18 mouse cellular contexts compared by ENCODE assay signal in the genomic region with DNA sequence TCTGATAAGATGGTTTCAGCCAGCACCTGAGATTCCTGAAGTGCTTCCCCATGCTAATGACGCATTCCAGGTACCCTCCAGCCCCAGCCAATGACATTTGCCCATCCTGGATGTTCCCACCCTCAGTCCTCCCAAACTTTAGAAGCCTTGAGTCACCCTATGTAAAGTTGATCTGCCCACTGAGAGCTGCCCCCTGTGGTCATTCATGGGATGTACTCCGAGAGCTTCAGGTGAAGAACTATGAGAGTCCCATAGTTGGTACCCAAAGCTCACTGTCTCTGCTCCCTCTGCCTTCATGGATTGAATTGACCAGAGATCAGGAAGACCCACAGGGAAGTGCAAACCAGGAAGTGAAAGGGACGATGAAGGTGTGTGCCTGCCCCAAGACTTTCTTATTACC.
DNase-seq lines count a peak whose midpoint lies in the region; ATAC-seq and TF ChIP-seq lines count a peak whose summit lies in the region.
"Had no signal": no experiment of that assay in that cellular context is flagged by ENCODE, and none has a peak within 500 bp of the region (broad histone marks: within the 10 kb centered on the region; RNA-seq: fewer than 3 reads in every experiment).

No protein-coding gene starts in this region.

- ATAC-seq in forebrain, postnatal 0 days, result no peak
- ATAC-seq in forebrain, embryonic 12.5 days (ENCODE audit: low FRiP score), result no peak
- peak; percentile 7; the same call in 1 of the 2 replicates for ATAC-seq in liver, embryonic 16.5 days (ENCODE audit: low read depth)
- no peak for ATAC-seq in liver, embryonic 12.5 days
- ATAC-seq: activated CD4-positive, CD25-positive, alpha-beta regulatory T cell, adult 4 months; forebrain, embryonic 14.5 days had no signal

- H3K4me1 ChIP-seq in forebrain, postnatal 0 days (ENCODE audit: insufficient read depth), result no peaks in the 10 kb centered on the region
- peaks cover 33% of the 10 kb centered on the region for H3K4me1 ChIP-seq in forebrain, embryonic 12.5 days
- H3K4me1 ChIP-seq in liver, embryonic 16.5 days (ENCODE audit: control insufficient read depth, low read depth, low read length), result no peaks in the 10 kb centered on the region
- peaks cover 5% of the 10 kb centered on the region; the same call in 1 of the 2 replicates for H3K4me1 ChIP-seq in liver, embryonic 12.5 days
- no peaks in the 10 kb centered on the region for H3K4me1 ChIP-seq in kidney, adult 2 months (ENCODE audit: control insufficient read depth, insufficient read depth, low read length)
- H3K4me1 ChIP-seq: heart, embryonic 13.5 days had no signal

- no peak overlapping the region for H3K4me2 ChIP-seq in forebrain, postnatal 0 days (ENCODE audit: low read depth)
- no peak overlapping the region for H3K4me2 ChIP-seq in forebrain, embryonic 12.5 days
- H3K4me2 ChIP-seq in liver, embryonic 16.5 days (ENCODE audit: low read depth, low read length), result no peak overlapping the region
- no peak overlapping the region for H3K4me2 ChIP-seq in liver, embryonic 12.5 days
- H3K4me2 ChIP-seq: embryonic facial prominence, embryonic 15.5 days; heart, embryonic 13.5 days had no signal

- H3K9ac ChIP-seq in forebrain, postnatal 0 days, result no peak overlapping the region
- H3K9ac ChIP-seq in forebrain, embryonic 12.5 days, result no peak overlapping the region
- no peak overlapping the region for H3K9ac ChIP-seq in liver, embryonic 16.5 days (ENCODE audit: low read depth, low read length)
- H3K9ac ChIP-seq in liver, embryonic 12.5 days, result no peak overlapping the region
- H3K9ac ChIP-seq: embryonic facial prominence, embryonic 15.5 days; heart, embryonic 13.5 days had no signal

- H3K4me3 ChIP-seq in forebrain, postnatal 0 days (ENCODE audit: low read depth, low read length), result no peak overlapping the region
- no peak overlapping the region for H3K4me3 ChIP-seq in forebrain, embryonic 12.5 days (replicated peaks)
- H3K4me3 ChIP-seq in liver, embryonic 16.5 days (ENCODE audit: low read depth, low read length), result no peak overlapping the region
- no peak overlapping the region for H3K4me3 ChIP-seq in liver, embryonic 12.5 days
- H3K4me3 ChIP-seq in kidney, adult 2 months (ENCODE audit: insufficient read depth, low read depth, low read length), result no peak overlapping the region
- H3K4me3 ChIP-seq: embryonic facial prominence, embryonic 15.5 days; heart, embryonic 13.5 days; hindbrain, embryonic 10.5 days had no signal

- no peaks in the 10 kb centered on the region for H3K9me3 ChIP-seq in forebrain, postnatal 0 days (ENCODE audit: low read length)
- no peaks in the 10 kb centered on the region for H3K9me3 ChIP-seq in forebrain, embryonic 12.5 days
- H3K9me3 ChIP-seq in liver, embryonic 16.5 days (replicated peaks; ENCODE audit: control insufficient read depth, low read length), result no peaks in the 10 kb centered on the region
- no peaks in the 10 kb centered on the region for H3K9me3 ChIP-seq in liver, embryonic 12.5 days (replicated peaks)
- H3K9me3 ChIP-seq: embryonic facial prominence, embryonic 15.5 days; heart, embryonic 13.5 days; hindbrain, embryonic 10.5 days had no signal

- H3K27me3 ChIP-seq in forebrain, postnatal 0 days (ENCODE audit: insufficient read depth, low read length), result no peaks in the 10 kb centered on the region
- peaks cover 15% of the 10 kb centered on the region for H3K27me3 ChIP-seq in forebrain, embryonic 12.5 days
- H3K27me3 ChIP-seq in liver, embryonic 16.5 days (ENCODE audit: control insufficient read depth, insufficient read depth, low read depth, low read length), result no peaks in the 10 kb centered on the region
- no peaks in the 10 kb centered on the region for H3K27me3 ChIP-seq in liver, embryonic 12.5 days (replicated peaks)
- no peaks in the 10 kb centered on the region for H3K27me3 ChIP-seq in splenic B cell, adult 2 months (ENCODE audit: control insufficient read depth, insufficient read depth, low read length, poor library complexity, severe bottlenecking)
- H3K27me3 ChIP-seq in kidney, adult 2 months (replicated peaks; ENCODE audit: control insufficient read depth, insufficient read depth, low read length), result no peaks in the 10 kb centered on the region
- H3K27me3 ChIP-seq: embryonic facial prominence, embryonic 15.5 days; heart, embryonic 13.5 days had no signal

- 92% methylated on average over 3 of the region's 3 CpGs for WGBS in forebrain, postnatal 0 days
- whole genome bisulfite sequencing in forebrain, embryonic 12.5 days, result 84% methylated on average over 3 of the region's 3 CpGs
- WGBS in liver, embryonic 16.5 days (ENCODE audit: insufficient replicate concordance), result 67% methylated on average over 3 of the region's 3 CpGs
- 59% methylated on average over 3 of the region's 3 CpGs for WGBS in liver, embryonic 12.5 days (ENCODE audit: insufficient replicate concordance)
- 86% methylated on average over 3 of the region's 3 CpGs for WGBS in kidney, adult 2 months

- no peak for TF ChIP-seq POLR2A in kidney, adult 2 months (IDR thresholded peaks at IDR 0.05; ENCODE audit: low read depth, low read length)

- no peak overlapping the region for H3K27ac ChIP-seq in forebrain, postnatal 0 days (ENCODE audit: low read depth, low read length)
- no peak overlapping the region for H3K27ac ChIP-seq in forebrain, embryonic 12.5 days
- no peak overlapping the region for H3K27ac ChIP-seq in liver, embryonic 16.5 days (ENCODE audit: low read length)
- H3K27ac ChIP-seq in liver, embryonic 12.5 days, result no peak overlapping the region
- no peak overlapping the region for H3K27ac ChIP-seq in kidney, adult 2 months (ENCODE audit: insufficient read depth, low read depth, low read length)
- H3K27ac ChIP-seq: embryonic facial prominence, embryonic 15.5 days; heart, embryonic 13.5 days; hindbrain, embryonic 10.5 days; macrophage had no signal

- TF ChIP-seq CTCF in forebrain, postnatal 0 days (IDR thresholded peaks at IDR 0.05; ENCODE audit: low read depth), result 0 out of 2 replicates have a peak, but pooled peaks have one; percentile 2
- TF ChIP-seq CTCF in kidney, adult 2 months (conservative IDR thresholded peaks at IDR 0.05; ENCODE audit: insufficient read depth, insufficient read length, low read depth, low read length), result no peak

- DNase-seq in forebrain, postnatal 0 days, result no peak
- DNase-seq in ES-CJ7 (ENCODE audit: low read depth, low spot score), result peak; percentile 39
- peak; percentile 9 for DNase-seq in splenic B cell, adult 2 months (ENCODE audit: low read depth, low spot score)
- DNase-seq in spleen, adult 12 weeks (ENCODE audit: low spot score), result no peak
- DNase-seq in kidney, adult 2 months, result no peak
- DNase-seq: cerebellum, adult 11 months; gastrocnemius, postnatal 14 days; kidney, adult 8-10 months; retina, postnatal 1 day had no signal

- no peaks in the 10 kb centered on the region for H3K36me3 ChIP-seq in forebrain, postnatal 0 days (ENCODE audit: insufficient read depth)
- no peaks in the 10 kb centered on the region for H3K36me3 ChIP-seq in forebrain, embryonic 12.5 days (replicated peaks)
- no peaks in the 10 kb centered on the region for H3K36me3 ChIP-seq in liver, embryonic 16.5 days (ENCODE audit: control insufficient read depth, insufficient read depth)
- H3K36me3 ChIP-seq in liver, embryonic 12.5 days, result no peaks in the 10 kb centered on the region
- H3K36me3 ChIP-seq in splenic B cell, adult 2 months (ENCODE audit: control insufficient read depth, insufficient read depth, low read length, poor library complexity, severe bottlenecking), result no peaks in the 10 kb centered on the region
- H3K36me3 ChIP-seq in kidney, adult 2 months (ENCODE audit: control insufficient read depth, insufficient read depth, low read length), result no peaks in the 10 kb centered on the region
- H3K36me3 ChIP-seq: embryonic facial prominence, embryonic 15.5 days; heart, embryonic 13.5 days; hindbrain, embryonic 10.5 days had no signal

Comparison
In these comparisons a context has a peak if more than half of its experiments do, and no peak if none do; other contexts are left out.
1. DNase-seq: peak in ES-CJ7 (single experiment) and splenic B cell, adult 2 months (single experiment); none in forebrain, postnatal 0 days (single experiment), spleen, adult 12 weeks (single experiment) and kidney, adult 2 months (single experiment).